Mouse (Mus musculus) C2C12 (cell line): ENCODE data around the gene Pfkl. TPM values are rescaled to one million over a fixed set of nuclear protein-coding genes. Genes with fewer than 3 reads are reported as not detected.
A peak's percentile ranks its signal among the peaks of the same experiment; 100 is the strongest.

Source experiments
- H3K27me3 ChIP-seq: one replicate; pipeline ENCODE4 v1.6.1; 2011; ENCODE audit not compliant: control insufficient read depth, insufficient read depth, insufficient read length
- H3K36me3 ChIP-seq: one replicate; pipeline ENCODE4 v1.6.1; 2011; ENCODE audit not compliant: control insufficient read depth, insufficient read depth
- H3K4me3 ChIP-seq: one replicate; pipeline ENCODE4 v1.5.1; 2011; ENCODE audit warnings: mild to moderate bottlenecking, control low read depth; ENCODE audit not compliant: poor library complexity, insufficient read depth, severe bottlenecking
- H3K79me2 ChIP-seq: one replicate; pipeline ENCODE4 v1.6.1; 2011; ENCODE audit not compliant: control insufficient read depth, insufficient read depth
- H3K79me3 ChIP-seq: one replicate; pipeline ENCODE4 v1.6.1; 2011; ENCODE audit warnings: low read depth, control low read depth
- H3ac ChIP-seq: one replicate; pipeline ENCODE3; 2011; ENCODE audit warnings: low read depth; ENCODE audit not compliant: control insufficient read depth, insufficient read length
- CEBPB ChIP-seq: IDR thresholded peaks from one replicate; pipeline ENCODE4 v1.6.1; 2011; ENCODE audit warnings: low read depth, mild to moderate bottlenecking, control low read depth, moderate library complexity
- CTCF ChIP-seq: IDR thresholded peaks from one replicate; pipeline ENCODE4 v1.5.1; 2011; ENCODE audit not compliant: control insufficient read depth, insufficient read depth, insufficient read length
- FOSL1 ChIP-seq: IDR thresholded peaks from one replicate; pipeline ENCODE4 v1.8.0; 2011; ENCODE audit warnings: mild to moderate bottlenecking, low read length; ENCODE audit not compliant: poor library complexity, insufficient read depth, severe bottlenecking
- MAX ChIP-seq: IDR thresholded peaks from one replicate; pipeline ENCODE4 v1.6.1; 2011; ENCODE audit warnings: mild to moderate bottlenecking, control low read depth
- MYOD1 ChIP-seq: IDR thresholded peaks from one replicate; pipeline ENCODE4 v1.6.1; 2011; ENCODE audit warnings: low read depth; ENCODE audit not compliant: control insufficient read depth, insufficient read length
- MYOG ChIP-seq: IDR thresholded peaks from one replicate; pipeline ENCODE4 v1.6.1; 2011; ENCODE audit not compliant: control insufficient read depth, insufficient read length; ENCODE audit errors: extremely low read depth
- USF1 ChIP-seq: IDR thresholded peaks from one replicate; pipeline ENCODE4 v1.6.1; 2011; ENCODE audit warnings: low read depth, mild to moderate bottlenecking, control low read depth, moderate library complexity
- long read RNA-seq, 2 experiments: library from polyadenylated mRNA; unstranded; transcript quantifications; one replicate each; pipeline ENCODE4 v2.0.0; 2019 to 2020
- polyA plus RNA-seq: library from polyadenylated mRNA; unstranded; fragments of >200 nt; fragmentation: generic; extraction: Trizol; gene quantifications from one replicate; pipeline ENCODE4 v1.2.1, GENCODE M21; 2012; ENCODE audit warnings: missing spikeins

Pfkl gene
- polyA plus RNA-seq = 45.2 TPM
- long read RNA-seq, experiment 1, transcript Pfkl-201 (22 exons, 3,730 nt) = major isoform, 113 of 146 reads
- long read RNA-seq, experiment 1, partial matches to known transcripts = 27 of 146 reads
- long read RNA-seq, experiment 1, other reads (novel, unspliced or antisense) = 6 of 146 reads
- long read RNA-seq, experiment 2, transcript Pfkl-201 (22 exons, 3,730 nt) = major isoform, 1,148 of 1,209 reads
- long read RNA-seq, experiment 2, partial matches to known transcripts = 4 of 1,209 reads
- long read RNA-seq, experiment 2, other reads (novel, unspliced or antisense) = 54 of 1,209 reads

DNA sequence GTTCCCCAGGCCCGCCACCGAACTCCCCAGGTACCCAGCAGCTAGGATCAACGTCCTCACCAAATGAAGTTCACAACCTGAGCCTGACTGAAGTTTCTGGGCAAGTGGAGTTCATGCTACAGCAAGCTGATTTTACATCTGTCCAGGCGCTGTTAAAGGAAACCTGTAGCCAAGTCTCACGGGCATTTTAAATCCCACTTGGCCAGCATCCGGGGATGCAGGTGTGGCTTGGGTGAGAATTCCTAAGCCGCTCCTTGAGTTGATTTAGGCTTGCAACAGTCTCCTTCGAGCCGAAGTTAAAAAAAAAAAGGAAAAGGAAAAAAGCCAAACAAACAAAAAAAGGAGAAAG is at the start of gene Pfkl:
TSS of gene Pfkl (minus strand) at position 139 of the 349 bp plus-strand sequence.
- H3K4me3 ChIP-seq = peak within 1 kb of the TSS; percentile 91
- H3K27me3 ChIP-seq = no peaks in the 10 kb centered on the region
- H3K36me3 ChIP-seq = no peaks in the 10 kb centered on the region
- TF ChIP-seq FOSL1 (no peak), MAX (no peak), CEBPB (no peak), CTCF (no peak), USF1 (no peak), MYOD1 (no peak), MYOG (no peak)
- H3K79me3 ChIP-seq = peaks cover 8% of the 10 kb centered on the region
- peak within 1 kb of the TSS; percentile 89 for H3ac ChIP-seq
- peaks cover 37% of the 10 kb centered on the region for H3K79me2 ChIP-seq

DNA sequence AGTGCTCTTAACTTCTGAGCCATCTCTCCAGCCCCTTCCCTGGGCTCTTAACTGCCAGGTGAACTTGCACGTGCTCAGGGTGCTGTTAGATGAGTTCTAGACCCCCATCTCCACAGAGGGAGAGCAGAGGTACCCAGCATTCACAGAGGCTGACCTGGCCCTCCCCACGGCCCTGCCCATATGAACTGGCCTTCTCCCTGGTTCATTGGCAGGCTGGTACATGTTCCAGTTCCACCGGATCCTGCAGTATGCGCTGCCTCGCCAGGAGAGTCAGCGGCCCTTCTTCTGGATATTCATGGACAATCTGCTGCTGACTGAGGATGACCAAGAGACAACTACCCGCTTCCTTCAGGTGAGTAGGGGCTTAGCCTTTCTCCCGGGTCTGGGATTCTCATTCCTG is 47.2 kb upstream of the Pfkl start:
- TF ChIP-seq USF1 = no peak
- H3K36me3 ChIP-seq = no peaks in the 10 kb centered on the region
- H3ac ChIP-seq = no peak overlapping the region
- no peaks in the 10 kb centered on the region for H3K79me3 ChIP-seq
- H3K79me2 ChIP-seq = no peaks in the 10 kb centered on the region
- H3K27me3 ChIP-seq = peaks cover 29% of the 10 kb centered on the region
- no peak overlapping the region for H3K4me3 ChIP-seq

- no peak for TF ChIP-seq FOSL1
- TF ChIP-seq MAX = no peak
- no peak for TF ChIP-seq MYOG
- TF ChIP-seq USF1 = no peak
- TF ChIP-seq CEBPB = no peak
- no peak for TF ChIP-seq CTCF
- no peak for TF ChIP-seq MYOD1
- Histone ChIP-seq H3K27me3 (peaks cover 38% of the 10 kb centered on the region), H3K36me3 (no peaks in the 10 kb centered on the region), H3ac (no peak overlapping the region), H3K79me2 (no peaks in the 10 kb centered on the region), H3K79me3 (no peaks in the 10 kb centered on the region), H3K4me3 (no peak overlapping the region)
Observed at GRCm38 (mm10) chr10:78054633-78055565, 45.0 kb upstream of the Pfkl start.

DNA sequence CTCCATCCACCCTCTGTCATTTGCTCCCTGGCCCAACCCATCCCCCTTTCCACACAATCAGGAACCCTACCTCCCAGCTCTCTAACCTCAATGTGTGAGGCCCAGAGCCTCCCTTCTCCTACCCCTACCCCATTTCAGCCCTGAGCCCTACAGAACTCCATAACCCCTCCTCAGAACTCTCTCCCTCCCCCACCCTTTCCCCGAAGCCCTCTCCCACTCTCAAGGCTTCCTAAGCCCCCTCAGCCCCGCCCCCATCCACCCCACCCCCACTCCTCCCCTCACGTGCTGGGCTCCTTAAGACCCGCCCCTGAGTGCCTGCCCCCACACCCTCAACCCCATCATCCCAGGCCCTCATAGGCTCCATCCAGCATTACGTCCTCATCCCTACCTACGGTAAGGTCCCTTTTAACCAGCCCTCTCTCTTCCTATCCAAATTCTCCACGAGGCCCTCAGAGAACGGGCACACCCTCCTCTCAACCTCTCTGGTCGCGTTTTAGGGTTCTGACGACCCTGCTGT is 39.7 kb upstream of the Pfkl start:
- Histone ChIP-seq H3K4me3 (no peak overlapping the region), H3K79me2 (no peaks in the 10 kb centered on the region), H3K36me3 (no peaks in the 10 kb centered on the region), H3K79me3 (no peaks in the 10 kb centered on the region), H3K27me3 (peaks cover 35% of the 10 kb centered on the region), H3ac (no peak overlapping the region)
- TF ChIP-seq FOSL1 (no peak), USF1 (no peak), MYOD1 (no peak)

- no peaks in the 10 kb centered on the region for H3K36me3 ChIP-seq
- no peak for TF ChIP-seq MYOG
- TF ChIP-seq USF1 = no peak
- no peak for TF ChIP-seq CEBPB
- TF ChIP-seq FOSL1 = no peak
- no peak for TF ChIP-seq CTCF
- no peak for TF ChIP-seq MYOD1
- no peak for TF ChIP-seq MAX
- H3K79me3 ChIP-seq = no peaks in the 10 kb centered on the region
- no peaks in the 10 kb centered on the region for H3K79me2 ChIP-seq
- H3ac ChIP-seq = no peak overlapping the region
- H3K27me3 ChIP-seq = peaks cover 35% of the 10 kb centered on the region
- no peak overlapping the region for H3K4me3 ChIP-seq
Observed at GRCm38 (mm10) chr10:78048061-78048730, 38.3 kb upstream of the Pfkl start.

DNA sequence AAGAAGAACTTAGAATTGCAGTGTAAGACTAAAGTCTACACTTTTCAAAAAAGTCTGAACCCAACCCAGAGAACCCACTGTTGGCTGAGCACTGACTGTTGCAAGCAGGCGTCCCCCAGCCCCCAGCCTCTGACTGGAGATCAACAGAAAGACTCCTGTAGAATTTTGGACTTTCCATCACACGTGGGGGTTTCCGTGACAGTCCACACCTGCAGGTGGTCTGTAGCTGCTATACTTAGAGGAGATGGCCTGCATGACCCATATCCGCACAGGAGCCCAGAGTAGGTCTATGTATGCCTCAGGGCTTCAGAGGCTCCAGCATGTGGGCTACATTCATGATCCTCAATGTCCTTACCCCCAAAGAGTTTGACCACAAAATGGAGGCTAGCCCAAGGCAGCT is 36.5 kb upstream of the Pfkl start:
- Histone ChIP-seq H3ac (no peak overlapping the region), H3K4me3 (no peak overlapping the region), H3K36me3 (no peaks in the 10 kb centered on the region), H3K27me3 (peaks cover 35% of the 10 kb centered on the region), H3K79me3 (no peaks in the 10 kb centered on the region), H3K79me2 (no peaks in the 10 kb centered on the region)
- no peak for TF ChIP-seq MYOG
- TF ChIP-seq USF1 = no peak
- TF ChIP-seq FOSL1 = no peak
- no peak for TF ChIP-seq MAX
- no peak for TF ChIP-seq CEBPB
